Mouse (Mus musculus): ENCODE results near the gene Tub.

Tub gene

GRCm38 (mm10) chr7:108968201-108968600, 18.1 kb downstream of the Tub start:
- no peak for ATAC-seq (ENCODE audit: insufficient number of reproducible peaks, low FRiP score, low TSS enrichment)

DNA sequence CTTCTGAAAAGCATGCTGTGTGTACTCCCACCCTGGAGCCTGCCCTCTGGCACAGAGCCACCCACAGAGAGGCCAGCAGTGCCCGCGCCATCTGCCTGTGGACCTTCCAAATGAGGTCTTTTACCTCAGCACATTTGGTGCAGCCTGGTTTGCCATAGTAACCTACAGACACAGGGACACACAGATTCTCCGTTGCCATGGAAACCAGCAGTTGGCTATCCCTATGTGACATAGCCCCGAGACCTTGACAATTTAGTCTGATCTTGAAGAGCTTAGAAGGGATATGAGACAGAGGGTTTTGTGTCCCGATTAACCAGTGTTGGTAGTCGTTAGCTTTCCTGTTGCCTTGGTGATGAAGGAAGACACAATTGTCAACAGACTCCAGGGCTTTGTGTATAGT, 22.1 kb downstream of the Tub start:
- ATAC-seq (ENCODE audit: insufficient number of reproducible peaks, low FRiP score, low TSS enrichment) = peak; percentile 74

DNA sequence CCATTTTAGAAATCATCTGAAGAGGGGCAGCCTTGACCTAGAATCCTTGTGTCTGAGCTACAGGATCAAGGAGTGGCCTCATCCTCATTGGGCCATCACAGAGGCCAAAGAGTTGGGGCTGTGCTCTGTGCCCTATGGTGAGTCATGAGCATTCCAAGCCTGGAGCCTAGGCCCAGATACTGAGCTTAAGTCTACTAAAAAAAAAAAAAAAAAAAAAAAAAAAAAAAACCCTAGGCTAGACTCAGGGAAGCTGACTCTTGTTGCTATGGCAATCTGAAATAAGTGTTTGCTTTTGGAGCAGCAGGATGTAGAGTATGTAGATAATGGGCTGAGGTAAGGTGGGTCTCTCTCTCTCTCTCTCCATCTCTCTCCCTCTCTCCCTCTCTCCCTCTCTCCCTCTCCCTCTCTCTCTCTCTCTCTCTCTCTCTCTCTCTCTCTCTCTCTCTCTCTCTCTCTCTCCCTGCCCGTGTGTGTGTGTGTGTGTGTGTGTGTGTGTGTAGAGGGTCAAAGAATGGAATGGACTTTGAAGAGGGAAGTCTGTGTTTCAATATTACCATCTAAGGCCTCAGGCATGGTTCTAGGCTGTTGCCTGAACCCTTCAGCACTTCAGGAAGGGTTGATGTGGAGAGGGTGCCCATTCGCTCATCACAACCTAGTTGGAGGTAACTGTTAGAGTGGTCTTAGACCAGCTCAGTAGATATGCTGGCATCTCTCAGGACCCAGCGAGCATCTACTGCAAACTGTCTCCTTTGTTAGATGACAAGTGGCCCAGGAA, 36.0 kb downstream of the Tub start:
- no peak for ATAC-seq (ENCODE audit: insufficient number of reproducible peaks, low FRiP score, low TSS enrichment)

DNA sequence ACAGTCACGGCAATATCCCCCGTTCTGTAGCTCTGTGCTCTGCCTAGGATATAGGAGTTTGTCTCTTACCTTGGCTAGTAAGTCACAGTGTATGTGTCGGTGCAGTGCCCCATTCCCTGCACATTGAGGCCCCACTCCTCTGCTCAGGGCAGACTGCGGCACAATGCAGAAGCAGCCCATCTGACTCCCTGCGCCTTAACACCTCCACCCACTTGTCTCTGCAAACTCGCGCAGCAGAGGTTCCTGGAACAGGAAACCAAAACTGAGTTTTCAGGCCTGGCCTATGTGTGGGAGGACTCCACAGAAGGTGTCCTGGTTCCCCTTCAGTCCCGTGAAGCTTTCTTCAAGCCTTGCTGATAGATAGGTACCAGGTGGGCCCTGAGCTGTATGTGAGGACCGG, 41.1 kb downstream of the Tub start:
- ATAC-seq (ENCODE audit: insufficient number of reproducible peaks, low FRiP score, low TSS enrichment) = no peak

DNA sequence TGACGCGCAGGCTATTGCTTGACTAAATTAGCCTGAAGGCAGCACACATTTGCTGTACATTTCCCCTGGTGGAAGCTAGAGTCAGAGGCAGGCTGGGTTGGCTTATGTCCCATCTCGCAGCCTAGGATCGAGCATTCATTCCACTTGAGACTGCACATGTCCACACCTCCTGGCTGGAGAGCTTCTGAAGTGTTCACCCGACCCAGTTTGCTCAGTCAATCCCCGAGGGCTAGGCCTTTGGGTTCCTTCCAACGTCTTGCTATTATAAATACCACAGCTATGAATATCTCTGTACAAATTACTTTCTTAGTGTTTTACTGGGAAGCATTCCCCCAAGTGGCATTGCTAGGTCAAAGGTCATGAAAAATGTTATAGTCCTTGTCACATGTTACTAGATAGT, 43.1 kb downstream of the Tub start:
- no peak for ATAC-seq (ENCODE audit: insufficient number of reproducible peaks, low FRiP score, low TSS enrichment)

DNA sequence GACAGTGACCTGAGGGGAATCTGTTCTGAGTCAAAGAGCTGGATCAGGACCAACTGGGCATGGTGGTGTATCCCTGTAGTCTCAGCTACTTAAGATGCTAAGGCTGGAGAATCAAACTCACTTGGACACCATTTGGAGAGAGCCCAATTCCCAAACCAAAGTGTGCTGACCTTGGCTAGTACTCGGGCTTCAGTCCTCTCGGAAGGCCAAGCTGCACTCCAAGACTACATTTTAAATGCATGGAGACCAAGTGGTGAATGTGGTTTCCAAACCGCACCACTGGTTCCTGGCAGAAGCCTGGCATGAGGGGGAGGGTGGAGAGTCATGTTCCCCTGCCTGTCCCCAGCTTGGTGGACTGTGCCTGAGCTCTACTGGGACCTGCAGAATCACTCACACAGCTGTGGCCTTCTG, 43.7 kb downstream of the Tub start:
- no peak for ATAC-seq (ENCODE audit: insufficient number of reproducible peaks, low FRiP score, low TSS enrichment)

DNA sequence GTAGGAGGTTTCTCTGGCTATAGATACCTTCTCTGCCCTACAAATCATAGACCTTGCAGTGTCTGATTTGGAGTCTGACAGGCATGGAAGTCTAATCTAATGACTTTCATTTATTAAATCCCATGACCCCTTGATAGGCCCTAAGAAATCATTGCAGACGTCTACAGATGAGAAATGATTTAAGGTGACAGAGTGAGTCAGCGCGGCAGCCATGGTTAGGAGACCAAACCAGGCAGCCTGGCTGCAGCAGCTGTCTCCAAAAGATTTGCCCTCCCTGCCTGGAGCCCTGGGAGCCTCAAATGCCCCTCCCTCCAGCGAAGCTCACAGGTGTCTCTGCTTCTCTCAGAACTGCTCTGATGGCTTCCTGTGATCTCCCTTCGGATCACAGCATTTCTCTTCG, 46.0 kb downstream of the Tub start:
- no peak for ATAC-seq (ENCODE audit: insufficient number of reproducible peaks, low FRiP score, low TSS enrichment)

DNA sequence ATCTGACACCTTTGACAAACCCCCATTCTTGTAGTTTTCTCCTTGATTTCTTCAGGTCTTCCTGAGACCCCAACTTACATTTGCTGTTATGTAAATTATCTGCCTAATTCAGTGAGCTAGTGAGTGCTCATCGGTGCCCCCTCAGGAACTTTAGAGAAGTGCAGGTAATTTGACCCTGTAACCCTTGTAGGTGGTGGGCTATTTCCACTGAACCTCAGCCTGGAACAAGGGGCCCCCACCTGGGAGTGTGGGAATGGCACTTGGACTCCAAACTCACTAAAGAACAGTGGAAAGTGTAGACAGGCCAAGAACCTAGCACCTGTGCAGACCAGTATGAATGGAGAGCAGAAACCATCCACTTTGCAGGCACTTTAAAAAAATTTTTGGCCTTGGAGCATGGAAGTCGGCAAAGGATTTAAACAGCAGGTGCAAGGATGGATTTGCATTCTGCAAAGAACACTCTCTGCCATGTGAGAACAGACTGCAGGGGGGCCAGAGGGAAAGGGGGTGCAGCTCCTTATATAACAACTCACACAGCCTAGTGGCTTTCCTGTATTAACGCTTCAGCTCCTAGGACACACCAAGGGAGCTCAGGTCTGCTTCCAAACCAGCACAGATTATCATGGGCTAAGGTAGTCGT, 50.3 kb downstream of the Tub start:
- ATAC-seq (ENCODE audit: insufficient number of reproducible peaks, low FRiP score, low TSS enrichment) = 0 out of 2 replicates have a peak, but pooled peaks have one; percentile 42

DNA sequence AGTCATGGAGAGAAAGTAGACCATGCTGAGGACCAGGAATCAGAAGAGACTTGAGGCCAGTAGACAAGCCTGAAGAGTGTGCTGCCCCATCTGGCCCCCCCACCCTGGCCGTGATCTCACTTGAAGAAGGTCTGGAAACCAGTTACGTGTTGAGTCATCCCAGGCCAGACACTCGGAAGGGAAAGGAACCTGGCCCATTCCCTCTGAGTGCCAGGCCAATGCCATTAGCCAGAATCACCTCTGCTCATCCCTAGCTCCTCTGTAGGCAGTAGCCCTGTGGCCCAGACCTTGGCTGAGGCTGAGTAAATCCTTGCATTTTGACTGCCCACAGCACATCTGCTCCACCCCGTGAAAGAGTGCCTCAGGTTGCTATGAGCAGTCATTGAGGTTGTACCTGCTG, 51.8 kb downstream of the Tub start:
- no peak for ATAC-seq (ENCODE audit: insufficient number of reproducible peaks, low FRiP score, low TSS enrichment)

DNA sequence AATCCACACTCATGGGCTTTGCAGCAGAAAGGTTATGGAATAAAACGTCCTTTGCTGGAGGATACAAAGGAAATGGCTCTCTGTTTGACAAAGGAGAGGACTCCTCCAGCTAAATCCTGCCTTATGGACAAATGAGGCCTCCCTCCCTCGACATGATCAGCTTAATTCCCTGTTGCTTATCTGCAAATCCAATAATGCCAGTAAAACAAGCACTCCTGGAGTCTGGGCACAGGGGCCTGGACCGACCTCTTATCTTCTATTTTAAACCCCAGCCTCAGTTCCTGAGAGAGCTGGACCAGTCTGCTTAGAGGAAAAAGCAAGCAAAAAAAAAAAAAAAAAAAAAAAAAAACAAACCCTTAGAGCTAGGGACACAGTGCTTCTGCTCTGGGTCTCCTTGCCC, 53.5 kb downstream of the Tub start:
- no peak for ATAC-seq (ENCODE audit: insufficient number of reproducible peaks, low FRiP score, low TSS enrichment)

- no peak for ATAC-seq (ENCODE audit: insufficient number of reproducible peaks, low FRiP score, low TSS enrichment)
Observed at GRCm38 (mm10) chr7:109009260-109009659, 59.1 kb downstream of the Tub start.

DNA sequence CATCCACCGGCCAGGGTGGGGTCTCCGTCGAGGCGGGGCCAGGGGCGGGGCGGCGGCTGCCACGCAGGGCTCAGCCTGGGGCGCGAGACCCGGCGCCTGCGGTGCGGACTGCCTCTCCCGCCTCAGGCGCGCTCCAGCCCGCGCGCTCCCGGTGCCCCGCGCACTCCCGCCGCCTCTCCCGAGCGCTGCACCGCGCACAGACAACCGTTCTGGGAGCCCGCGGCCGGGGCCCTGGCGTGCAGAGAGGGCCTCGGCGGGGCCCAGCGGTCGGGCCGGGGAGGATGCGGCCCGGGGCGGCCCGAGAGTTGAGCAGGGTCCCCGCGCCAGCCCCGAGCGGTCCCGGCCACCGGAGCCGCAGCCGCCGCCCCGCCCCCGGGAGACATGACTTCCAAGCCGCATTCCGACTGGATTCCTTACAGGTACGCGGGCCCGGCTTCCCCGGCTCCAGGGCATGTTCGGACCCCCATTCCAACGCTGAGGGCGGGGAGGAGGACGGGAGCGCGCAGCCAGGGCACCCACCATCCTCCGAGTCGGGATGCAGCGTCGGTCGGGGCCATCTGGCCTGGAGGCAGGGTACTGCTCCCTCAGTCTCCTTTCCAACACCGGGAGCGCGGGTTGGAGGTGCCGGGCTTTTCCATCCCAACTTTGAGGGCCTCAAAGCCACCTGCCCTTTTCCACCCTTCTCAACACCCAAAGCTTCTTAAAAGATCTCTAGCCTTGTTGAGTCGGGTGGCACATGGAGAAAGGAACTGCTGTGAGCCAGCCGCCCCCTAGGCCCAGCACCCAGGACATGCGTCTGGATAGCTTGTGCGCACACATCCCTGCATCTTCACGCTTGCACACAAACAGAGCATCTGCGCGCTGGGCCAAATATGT, 60.8 kb downstream of the Tub start:
- ATAC-seq (ENCODE audit: insufficient number of reproducible peaks, low FRiP score, low TSS enrichment) = peak; percentile 79; the same call in 1 of the 2 replicates

DNA sequence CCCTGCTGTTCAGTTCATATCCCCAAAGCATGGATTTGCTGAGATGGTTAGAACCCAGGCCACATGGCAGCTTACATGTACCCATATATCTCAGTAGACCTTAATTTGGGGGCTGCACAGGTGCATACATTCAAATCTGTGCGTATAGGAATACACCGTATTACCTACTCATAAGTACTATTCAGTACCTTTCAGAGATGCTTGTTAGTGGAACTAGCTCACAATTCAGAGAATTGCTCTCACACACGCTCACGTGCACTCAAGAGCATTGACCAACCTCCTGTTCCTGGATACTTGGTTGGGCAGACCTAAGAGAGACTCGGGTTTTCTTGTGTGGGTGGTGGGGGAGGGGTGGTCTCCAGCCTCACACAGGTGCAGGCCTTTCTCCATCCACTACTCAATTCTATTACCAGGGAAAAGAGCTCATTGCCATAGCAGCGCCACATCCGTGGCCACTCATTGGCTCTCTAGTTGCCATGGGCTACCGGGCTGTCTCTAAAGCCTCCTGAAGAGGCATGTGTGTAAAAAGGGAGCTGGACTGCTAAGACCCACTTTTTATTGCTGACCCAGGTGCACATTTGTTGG, 61.5 kb downstream of the Tub start:
- no peak; the same call in 1 of the 2 replicates for ATAC-seq (ENCODE audit: insufficient number of reproducible peaks, low FRiP score, low TSS enrichment)

GRCm38 (mm10) chr7:109012575-109012974, 62.4 kb downstream of the Tub start:
- no peak for ATAC-seq (ENCODE audit: insufficient number of reproducible peaks, low FRiP score, low TSS enrichment)

DNA sequence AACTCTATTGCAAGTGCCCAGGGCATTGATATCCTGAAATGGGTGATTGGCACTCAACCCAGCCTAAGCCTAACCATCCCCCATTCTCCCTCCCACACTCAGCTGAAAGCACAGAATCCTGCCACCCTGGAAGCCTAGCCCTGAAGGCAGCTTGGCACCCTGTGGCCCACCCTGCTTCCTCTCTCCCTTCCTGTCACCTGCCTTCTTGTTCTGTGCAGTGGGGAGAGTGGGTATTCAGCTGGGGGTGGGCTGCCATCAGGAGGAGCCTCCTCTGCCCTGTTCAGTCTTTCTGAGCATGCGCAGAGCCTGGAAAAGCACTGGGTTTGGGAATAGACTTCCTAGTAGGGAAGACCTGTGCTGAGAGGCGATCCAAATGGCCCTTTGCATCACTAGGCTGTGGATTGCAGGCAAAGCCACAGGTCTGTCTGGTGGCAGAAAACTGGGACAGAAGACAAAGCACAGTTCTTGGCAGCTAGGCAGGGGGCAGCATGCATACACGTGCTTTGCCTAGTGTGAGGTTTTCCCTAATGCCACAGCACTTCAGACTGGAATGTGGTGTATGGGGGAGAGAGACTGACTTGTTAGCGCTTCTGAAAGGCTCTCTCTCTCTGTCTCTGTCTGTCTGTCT, 63.0 kb downstream of the Tub start:
- ATAC-seq (ENCODE audit: insufficient number of reproducible peaks, low FRiP score, low TSS enrichment) = no peak

DNA sequence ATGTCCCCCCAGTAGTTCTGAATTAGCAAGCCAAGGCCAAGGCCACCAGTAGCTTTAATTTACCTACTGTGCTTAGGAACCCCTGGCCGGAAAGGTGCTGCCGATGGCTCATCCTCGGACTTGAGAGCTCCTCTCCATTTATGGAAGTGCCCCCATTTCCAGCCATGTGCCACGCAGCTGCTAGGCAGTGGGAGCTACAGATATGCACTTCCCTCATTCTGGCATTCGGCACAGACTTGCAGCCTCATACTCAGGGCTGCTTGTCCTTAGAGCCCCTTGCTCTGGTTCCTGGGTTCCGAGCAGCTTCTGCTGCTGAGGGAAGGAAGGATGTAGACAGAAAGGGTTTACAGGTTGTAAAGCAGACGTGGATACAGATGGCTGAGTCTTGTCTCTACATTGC, 64.7 kb downstream of the Tub start:
- no peak for ATAC-seq (ENCODE audit: insufficient number of reproducible peaks, low FRiP score, low TSS enrichment)

GRCm38 (mm10) chr7:109016378-109016923, 66.3 kb downstream of the Tub start:
- ATAC-seq (ENCODE audit: insufficient number of reproducible peaks, low FRiP score, low TSS enrichment) = no peak

DNA sequence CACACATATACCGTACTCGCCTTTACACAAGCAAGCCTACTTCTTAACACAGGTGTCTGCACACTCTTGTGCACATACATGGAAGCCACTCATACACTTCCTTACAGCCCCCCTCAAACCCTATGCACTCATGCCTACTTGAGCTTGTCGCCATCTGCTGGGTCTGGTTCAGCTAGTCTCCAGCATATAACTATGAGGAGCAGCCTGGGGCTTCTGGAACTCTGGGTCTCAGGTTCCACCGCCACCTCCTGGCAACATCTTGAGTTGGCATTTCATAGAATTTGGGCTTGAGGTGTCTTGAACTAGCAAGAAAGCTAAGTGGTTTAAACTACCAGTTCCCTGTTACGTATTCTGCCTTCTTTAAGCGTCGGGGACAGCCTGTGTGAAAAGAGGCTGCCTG, 69.1 kb downstream of the Tub start:
- no peak for ATAC-seq (ENCODE audit: insufficient number of reproducible peaks, low FRiP score, low TSS enrichment)

- peak; percentile 49 for ATAC-seq (ENCODE audit: insufficient number of reproducible peaks, low FRiP score, low TSS enrichment)
Observed at GRCm38 (mm10) chr7:109021428-109021827, 71.3 kb downstream of the Tub start.

DNA sequence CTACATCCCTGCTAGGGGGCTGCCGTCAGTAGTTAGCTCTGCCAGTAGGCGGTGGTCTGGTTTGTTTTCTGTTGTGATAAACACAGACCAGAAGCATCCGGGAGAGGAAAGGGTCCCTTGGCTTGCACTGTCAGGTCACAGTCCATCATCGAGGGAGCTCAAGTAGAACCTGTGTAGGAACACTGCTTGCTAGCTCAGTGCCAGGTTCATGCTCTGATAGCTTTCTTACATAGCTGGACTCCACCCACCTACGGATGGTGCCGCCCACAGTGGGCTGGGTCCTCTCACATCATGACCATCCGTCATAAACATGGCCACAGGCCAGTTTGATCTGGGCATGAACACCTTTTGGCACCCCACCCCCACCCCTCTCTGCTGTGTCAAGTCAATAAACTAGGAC, 75.6 kb downstream of the Tub start:
- ATAC-seq (ENCODE audit: insufficient number of reproducible peaks, low FRiP score, low TSS enrichment) = no peak
